Mouse (Mus musculus) granulocyte monocyte progenitor cell, adult 5-6 weeks (primary cell): ENCODE data around the gene Atf6b. TPM values are rescaled to one million over a fixed set of nuclear protein-coding genes. Genes with fewer than 3 reads are reported as not detected.

Source experiments
- ATAC-seq: replicated peaks from 2 replicates; pipeline ENCODE4 v1.8.0; 2016; ENCODE audit warnings: mild to moderate bottlenecking, moderate TSS enrichment, inconsistent platforms; ENCODE audit not compliant: poor library complexity, severe bottlenecking
- total RNA-seq, 2 experiments: library from RNA; stranded (forward) in 1 of 2; stranded (reverse) in 1 of 2; fragments of 200-712, 200-1000 nt in 1 of 2; fragments of >200 nt in 1 of 2; fragmentation: Nextera tagmentation in 1 of 2; gene quantifications; 2 replicates each; pipeline ENCODE4 v1.2.3; 2014 to 2017

Gene Atf6b
- total RNA-seq, 2 experiments from 2014 or later: 38.3 to 44.6 TPM

DNA sequence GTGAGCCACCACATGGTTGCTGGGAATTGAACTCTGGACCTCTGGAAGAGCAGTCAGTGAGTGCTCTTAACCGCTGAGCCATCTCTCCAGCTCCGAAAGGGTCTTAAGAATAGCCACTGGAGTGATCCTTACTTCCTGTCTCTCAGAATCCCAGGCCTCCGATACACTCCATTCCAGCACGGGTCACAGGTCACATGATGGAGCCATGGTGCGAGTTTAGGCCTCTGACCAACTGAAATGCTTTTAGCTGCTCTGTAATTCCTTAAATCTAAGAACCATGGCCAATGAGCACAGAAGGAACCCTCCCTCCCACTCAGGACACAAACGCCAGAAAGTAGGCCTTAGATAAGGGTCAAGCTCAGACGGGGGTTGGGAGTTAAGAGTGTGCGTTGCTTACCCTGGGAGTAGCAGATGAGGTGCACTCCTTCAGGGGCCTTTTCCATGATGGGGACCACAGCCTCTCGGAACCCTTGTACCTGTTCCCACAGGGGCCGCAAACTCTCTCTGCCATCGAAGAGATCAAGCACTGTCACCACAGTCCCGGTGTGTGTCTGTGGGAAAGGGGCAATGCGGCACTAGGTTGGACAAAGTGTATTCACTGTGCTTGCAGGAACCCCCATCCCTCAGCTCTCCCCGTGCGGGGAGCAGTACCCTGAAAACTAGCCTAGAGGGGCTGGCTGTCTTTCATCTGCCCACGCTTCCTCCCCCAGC lies 20.7 kb upstream of the Atf6b start:
- ATAC-seq: no peak

GRCm38 (mm10) chr17:34626773-34627092 lies 20.2 kb upstream of the Atf6b start:
- ATAC-seq: peak; percentile 55

DNA sequence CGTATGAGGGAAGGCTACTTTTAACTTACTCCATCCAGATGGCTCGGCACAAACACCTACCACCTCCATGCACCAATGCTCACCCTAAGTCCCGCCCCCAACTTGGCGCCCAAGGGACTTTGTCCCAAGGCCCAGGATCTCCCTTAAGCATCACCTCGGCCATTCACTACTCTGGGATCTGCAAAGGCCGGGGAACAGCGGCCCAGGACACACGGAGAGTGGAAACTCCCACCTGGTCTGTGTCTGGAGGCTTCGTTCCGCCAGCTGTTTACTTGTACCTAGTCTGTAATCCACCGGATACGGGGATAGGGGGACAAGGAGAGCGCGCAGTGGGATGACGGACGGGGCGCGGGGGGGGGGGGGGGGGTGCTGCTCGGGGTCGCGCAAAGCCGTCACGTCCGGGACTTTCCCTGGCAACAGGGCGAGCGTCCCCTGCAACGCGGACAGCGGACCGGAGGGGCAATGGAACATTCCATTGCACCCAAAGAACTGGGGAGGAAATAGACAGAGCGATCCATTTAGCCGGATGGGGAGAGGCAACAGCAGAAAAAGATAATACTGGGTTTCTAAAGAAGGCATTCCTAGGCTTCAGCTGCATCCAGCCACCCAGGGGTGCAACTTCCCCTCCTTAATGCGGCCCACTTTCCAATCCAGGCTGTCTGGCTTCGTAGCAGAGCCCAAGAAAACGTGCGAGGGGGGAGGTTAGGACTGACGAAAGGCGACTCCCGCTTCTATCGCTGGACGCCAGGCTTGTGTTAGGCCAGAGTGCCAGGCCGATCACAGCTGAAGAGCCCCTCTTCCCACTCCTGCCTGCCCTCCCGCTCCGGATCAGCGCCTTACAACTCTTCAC lies 19.6 kb upstream of the Atf6b start:
- peak; percentile 59 for ATAC-seq

DNA sequence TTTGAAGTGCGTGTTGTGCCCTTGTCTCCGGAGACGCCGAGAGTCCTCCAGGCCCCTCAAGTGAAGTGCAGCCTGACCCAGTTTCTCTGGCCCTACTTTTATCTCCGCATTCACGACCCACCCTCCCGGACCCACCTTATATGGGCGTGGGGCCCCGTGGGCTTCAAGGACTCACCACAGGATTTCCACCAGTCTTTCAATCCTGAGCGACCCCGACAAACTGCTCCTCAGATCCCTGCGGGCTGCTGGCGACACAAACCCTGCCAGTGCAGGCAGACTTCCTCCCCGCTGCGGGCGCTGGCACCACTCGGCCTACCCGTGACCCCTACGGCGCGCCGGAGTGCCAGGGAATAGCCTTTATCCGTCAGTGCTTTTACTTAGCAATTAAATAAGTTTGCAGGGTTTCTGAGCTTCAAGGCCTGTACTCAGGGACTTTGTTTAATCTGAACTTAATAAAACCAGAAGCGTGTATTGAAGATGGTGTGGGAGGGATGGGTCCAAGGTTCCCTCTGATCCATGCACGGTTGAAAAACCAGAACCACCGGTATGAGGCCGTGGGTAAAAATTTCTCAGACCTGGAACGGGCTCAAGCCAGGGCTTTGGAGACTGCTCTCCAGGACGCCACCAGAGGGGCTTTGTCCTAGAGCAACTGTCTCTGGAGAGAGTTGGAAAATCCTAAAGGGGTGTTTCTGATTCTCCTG lies 18.9 kb upstream of the Atf6b start, which contains the start of gene Ppt2:
Ppt2 (minus strand) TSS at position 568 of the 701 bp plus-strand sequence.
- no peak for ATAC-seq

DNA sequence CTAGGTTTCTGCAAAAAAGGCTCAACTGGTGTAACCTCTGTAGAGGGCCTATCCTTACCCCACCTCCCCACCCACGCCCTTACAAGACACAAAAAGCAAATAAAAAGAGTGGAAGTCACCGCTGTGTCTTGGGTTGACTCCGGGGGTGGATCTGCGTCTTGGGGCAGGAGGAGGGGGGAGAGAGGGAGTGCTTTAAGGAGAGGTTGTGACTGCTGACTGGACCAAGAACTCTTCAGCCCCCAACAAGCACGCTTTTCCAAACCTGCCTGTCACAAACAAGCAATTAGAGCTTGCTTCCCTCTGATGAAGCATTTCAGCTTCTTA lies 18.3 kb upstream of the Atf6b start:
- no peak for ATAC-seq

GRCm38 (mm10) chr17:34629221-34629751 lies 17.7 kb upstream of the Atf6b start, which contains the start of gene Prrt1:
Gene Prrt1, plus strand, starts transcription at chr17:34629533.
- no peak for ATAC-seq

- no peak for ATAC-seq
Observed at GRCm38 (mm10) chr17:34629796-34630603, 16.9 kb upstream of the Atf6b start.

DNA sequence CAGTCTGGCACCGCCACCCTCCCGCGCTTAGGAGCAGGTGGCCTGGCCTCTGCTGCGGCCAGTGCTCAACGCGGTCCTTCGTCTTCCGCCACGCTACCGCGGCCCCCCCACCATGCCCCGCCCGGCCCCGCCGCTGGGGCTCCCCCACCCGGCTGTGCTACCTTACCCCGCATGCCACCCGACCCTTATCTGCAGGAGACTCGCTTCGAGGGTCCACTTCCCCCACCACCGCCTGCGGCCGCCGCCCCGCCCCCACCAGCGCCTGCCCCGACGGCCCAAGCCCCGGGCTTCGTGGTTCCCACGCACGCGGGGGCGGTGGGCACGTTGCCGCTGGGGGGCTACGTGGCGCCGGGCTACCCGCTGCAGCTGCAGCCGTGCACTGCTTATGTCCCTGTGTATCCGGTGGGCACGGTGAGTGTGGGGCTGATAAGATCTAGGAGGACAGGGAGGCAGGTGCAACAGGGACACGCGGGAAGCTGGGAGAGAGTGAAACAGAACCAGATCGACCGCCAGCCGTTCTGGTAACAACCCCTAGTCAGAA lies 16.1 kb upstream of the Atf6b start:
- no peak for ATAC-seq

- no peak for ATAC-seq
Observed at GRCm38 (mm10) chr17:34631647-34632046, 15.3 kb upstream of the Atf6b start.

GRCm38 (mm10) chr17:34632261-34632691 lies 14.7 kb upstream of the Atf6b start:
- peak; percentile 77 for ATAC-seq

DNA sequence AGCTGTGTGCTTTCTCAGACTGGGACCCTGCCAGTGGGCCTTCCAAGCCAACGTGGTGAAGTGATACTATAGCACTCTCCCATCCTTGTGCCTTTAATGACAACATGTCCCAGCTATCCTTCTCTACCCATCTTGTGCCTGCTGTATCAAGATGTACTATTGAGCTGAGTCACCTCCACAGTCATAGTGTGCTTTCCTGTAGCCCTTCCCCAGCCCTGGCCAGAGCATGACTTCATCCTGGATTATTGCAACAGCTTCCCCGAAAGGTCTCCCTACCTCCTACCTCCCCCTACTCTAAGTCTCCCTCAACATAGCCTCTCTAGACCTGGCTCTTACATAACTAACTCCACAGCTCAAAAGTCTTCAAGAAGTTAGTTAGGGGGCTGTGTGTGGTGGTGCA lies 11.3 kb upstream of the Atf6b start:
- ATAC-seq: peak; percentile 12

- no peak for ATAC-seq
Observed at GRCm38 (mm10) chr17:34637459-34637858, 9.5 kb upstream of the Atf6b start.

DNA sequence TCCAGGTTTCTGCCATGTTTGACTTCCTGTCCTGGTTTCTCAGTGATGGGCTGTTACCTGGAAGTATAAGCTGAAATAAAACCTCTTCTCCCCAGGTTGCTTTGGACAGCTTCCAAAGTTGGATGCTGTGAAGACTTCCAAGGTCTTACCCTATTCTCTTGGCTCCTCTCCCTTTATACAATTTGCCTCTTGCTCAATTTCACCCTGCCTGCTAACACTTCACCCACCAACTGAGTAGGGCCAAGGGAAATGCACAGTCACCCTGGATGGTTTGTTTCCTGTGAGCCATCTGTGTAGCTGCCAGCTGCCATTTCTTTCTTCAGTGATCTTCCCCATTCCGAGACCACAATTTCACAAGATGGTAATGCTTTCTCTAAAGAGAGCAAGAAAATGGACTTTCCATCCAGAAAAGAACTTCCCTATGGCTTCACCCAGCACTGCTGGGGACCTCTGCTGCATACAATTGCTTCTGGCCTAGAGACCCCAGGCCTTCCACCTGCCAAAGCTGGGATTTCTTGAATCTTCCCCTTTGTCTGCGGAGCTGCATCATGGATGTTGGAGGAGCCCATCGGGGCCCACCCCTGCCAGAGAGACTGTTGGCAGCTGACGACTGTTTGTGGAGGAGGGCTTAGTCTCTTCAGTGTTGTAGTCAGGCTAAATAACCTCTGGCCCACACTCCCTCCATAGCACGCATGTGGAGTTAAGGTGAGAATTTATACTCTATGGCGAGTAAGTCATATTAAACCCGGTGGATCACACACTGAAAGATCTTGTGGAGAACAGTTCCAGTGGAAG lies 7.3 kb upstream of the Atf6b start:
- ATAC-seq: peak; percentile 82

DNA sequence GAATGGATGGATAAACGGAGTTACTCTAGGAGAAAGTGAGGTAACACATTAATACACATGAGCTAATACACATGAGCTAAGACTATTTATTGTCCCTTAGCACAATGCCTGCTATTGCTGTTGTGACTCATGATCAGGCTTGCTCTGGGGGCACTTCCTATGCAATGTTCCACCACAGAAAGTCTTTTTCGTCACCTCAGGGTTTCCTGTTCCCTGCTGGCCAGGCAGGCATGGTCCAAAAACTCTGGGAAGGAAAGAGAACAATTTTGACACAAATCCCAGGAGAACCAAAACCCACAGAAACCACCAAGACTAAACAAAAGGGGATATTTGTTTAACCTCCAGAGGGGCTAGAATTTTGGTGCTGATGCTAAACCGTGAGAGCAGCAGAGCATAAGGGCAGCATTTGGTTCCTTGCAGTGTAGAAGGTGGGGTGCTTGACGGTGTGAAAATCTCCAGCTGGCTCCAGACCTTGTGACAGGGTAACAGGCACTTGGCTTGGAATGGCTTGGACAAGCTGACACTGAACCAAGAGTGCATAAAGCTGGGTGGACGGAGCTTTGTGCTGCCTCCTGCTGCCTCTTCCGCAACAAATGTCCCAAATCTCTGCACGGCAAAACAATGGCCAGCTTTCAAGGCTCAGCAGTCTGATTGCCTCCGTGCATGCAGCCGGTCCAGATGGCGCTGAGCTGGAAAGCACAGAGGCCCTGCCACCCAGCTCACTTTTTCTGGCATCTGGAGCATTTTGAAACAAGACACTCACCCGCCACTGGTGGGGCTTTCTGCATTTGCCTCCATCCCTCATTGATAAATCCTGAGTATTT lies 6.0 kb upstream of the Atf6b start:
- ATAC-seq: peak; percentile 64

- no peak for ATAC-seq
Observed at GRCm38 (mm10) chr17:34641945-34642344, 5.0 kb upstream of the Atf6b start.

DNA sequence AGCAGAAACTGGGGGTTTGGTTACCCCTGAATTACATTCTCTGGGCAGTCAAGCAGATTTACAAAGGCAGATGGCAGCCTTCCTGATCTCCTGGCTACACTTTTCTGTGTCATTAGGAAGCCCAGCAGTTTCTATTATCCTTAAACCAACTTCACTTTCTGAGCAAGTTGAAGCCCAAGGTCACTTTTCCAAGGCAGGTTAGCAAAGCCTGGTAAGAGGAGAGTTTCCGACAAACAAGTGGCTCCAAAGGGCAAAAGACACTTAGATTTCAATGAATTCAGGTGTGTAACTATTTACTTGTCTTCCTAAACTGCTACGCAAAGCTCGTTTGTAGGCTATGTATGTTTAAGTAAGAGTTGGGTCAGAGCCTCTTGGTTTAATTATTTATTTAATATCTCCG lies 3.6 kb upstream of the Atf6b start:
- ATAC-seq: no peak

- no peak for ATAC-seq
Observed at GRCm38 (mm10) chr17:34643944-34644343, 3.0 kb upstream of the Atf6b start.

DNA sequence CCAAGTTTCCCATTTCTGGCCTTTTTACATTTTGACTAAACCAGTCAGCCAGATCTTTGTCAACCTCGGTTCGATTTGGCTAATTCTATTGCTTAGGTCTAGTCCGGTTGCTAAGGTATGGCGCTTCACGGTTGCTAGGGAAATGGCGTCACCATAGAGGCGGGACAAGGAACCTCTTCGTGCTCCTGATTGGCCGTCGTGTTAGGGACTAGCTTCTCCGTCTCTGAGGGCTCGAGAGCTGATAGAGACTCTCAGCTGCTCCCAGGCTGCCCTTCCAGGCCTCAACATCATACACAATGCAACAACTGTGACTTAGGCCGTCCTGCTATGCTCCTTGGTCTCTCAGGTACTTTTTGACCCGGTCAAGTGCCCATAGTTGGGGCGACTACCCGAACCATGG lies 2.3 kb upstream of the Atf6b start, which contains the start of gene Fkbpl:
Fkbpl (plus strand) TSS at position 157 of the 400 bp plus-strand sequence.
- peak; percentile 58 for ATAC-seq
